Mouse (Mus musculus): ENCODE results near the gene Creb5.
"Not testable (repeated sequence)": the region's sequence is repeated elsewhere in the genome, so short reads cannot be mapped to it uniquely, and the experiment has no call there.

Creb5 gene

GRCm38 (mm10) chr6:53319543-53320325 lies 32.7 kb downstream of the Creb5 start:
- peak; percentile 62 for DNase-seq

- DNase-seq, result peak; percentile 56
Observed at GRCm38 (mm10) chr6:53337398-53337797, 50.3 kb downstream of the Creb5 start.

- no peak for DNase-seq
Observed at GRCm38 (mm10) chr6:53352311-53352960, 65.4 kb downstream of the Creb5 start.

GRCm38 (mm10) chr6:53356328-53356727 lies 69.3 kb downstream of the Creb5 start:
- no peak for DNase-seq

- DNase-seq, result no peak
Observed at GRCm38 (mm10) chr6:53363535-53363934, 76.5 kb downstream of the Creb5 start.

GRCm38 (mm10) chr6:53363981-53364391 lies 76.9 kb downstream of the Creb5 start:
- no peak for DNase-seq

- no peak for DNase-seq
Observed at GRCm38 (mm10) chr6:53369147-53369546, 82.1 kb downstream of the Creb5 start.

GRCm38 (mm10) chr6:53369928-53370327 lies 82.9 kb downstream of the Creb5 start:
- DNase-seq, result peak; percentile 20

- no peak for DNase-seq
Observed at GRCm38 (mm10) chr6:53371962-53372361, 84.9 kb downstream of the Creb5 start.

GRCm38 (mm10) chr6:53374315-53374941 lies 87.4 kb downstream of the Creb5 start:
- no peak for DNase-seq

GRCm38 (mm10) chr6:53389277-53389676 lies 102.2 kb downstream of the Creb5 start:
- DNase-seq, result no peak

- DNase-seq, result peak; percentile 36
Observed at GRCm38 (mm10) chr6:53390413-53390812, 103.3 kb downstream of the Creb5 start.

- DNase-seq, result no peak
Observed at GRCm38 (mm10) chr6:53394026-53394425, 107.0 kb downstream of the Creb5 start.

- no peak for DNase-seq
Observed at GRCm38 (mm10) chr6:53395208-53395607, 108.1 kb downstream of the Creb5 start.

GRCm38 (mm10) chr6:53396421-53396820 lies 109.4 kb downstream of the Creb5 start:
- DNase-seq, result no peak

- DNase-seq, result no peak
Observed at GRCm38 (mm10) chr6:53397797-53398196, 110.7 kb downstream of the Creb5 start.

GRCm38 (mm10) chr6:53398297-53399140 lies 111.4 kb downstream of the Creb5 start:
- DNase-seq, result no peak

- no peak for DNase-seq
Observed at GRCm38 (mm10) chr6:53401364-53401763, 114.3 kb downstream of the Creb5 start.

- not testable (repeated sequence) for DNase-seq
Observed at GRCm38 (mm10) chr6:53402551-53402950, 115.5 kb downstream of the Creb5 start.

GRCm38 (mm10) chr6:53409183-53409582 lies 122.1 kb downstream of the Creb5 start:
- no peak for DNase-seq

- DNase-seq, result no peak
Observed at GRCm38 (mm10) chr6:53421345-53421744, 134.3 kb downstream of the Creb5 start.

GRCm38 (mm10) chr6:53429368-53429767 lies 142.3 kb downstream of the Creb5 start:
- DNase-seq, result no peak

GRCm38 (mm10) chr6:53429891-53430290 lies 142.8 kb downstream of the Creb5 start:
- DNase-seq, result no peak

All from lung, postnatal 10 days (tissue).